Mouse (Mus musculus): ENCODE results near the gene Prph.
A peak's percentile ranks its signal among the peaks of the same experiment; 100 is the strongest.

DNA sequence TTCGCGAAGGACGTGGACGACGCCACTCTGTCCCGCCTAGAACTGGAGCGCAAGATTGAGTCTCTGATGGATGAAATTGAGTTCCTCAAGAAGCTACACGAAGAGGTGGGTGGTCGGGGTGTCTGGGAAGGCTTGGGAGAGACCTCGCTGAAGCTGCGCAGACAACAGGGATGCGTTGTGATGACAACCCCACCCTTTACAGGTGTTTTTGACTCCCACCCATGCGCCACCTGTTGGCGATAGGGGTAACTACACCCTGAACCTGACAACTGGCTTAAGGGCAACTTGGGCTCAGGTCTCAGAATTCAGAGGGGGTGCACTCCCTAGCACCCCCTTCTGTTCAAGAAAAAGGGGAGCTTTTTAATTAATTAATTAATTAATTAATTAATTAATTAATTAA is 1.4 kb downstream of the Prph start:
- TF ChIP-seq POLR2A (IDR thresholded peaks at IDR 0.05; ENCODE audit: insufficient read depth, low read length) (no peak), CTCF (IDR thresholded peaks at IDR 0.05; ENCODE audit: low read depth, low read length) (peak; percentile 82)
